Mouse (Mus musculus) CD4-positive naive resting alpha-beta T cell, adult 76 days (primary cell): ENCODE results near the gene Slc7a1. TPM values are rescaled to one million over a fixed set of nuclear protein-coding genes. Genes with fewer than 3 reads are reported as not detected.

ENCODE experiments used
- total RNA-seq: library from RNA; stranded (reverse); gene quantifications from one replicate; pipeline ENCODE4 v1.2.4, GENCODE M21; 2023

Slc7a1 gene
- 131 TPM for total RNA-seq

GRCm38 (mm10) chr5:148399660-148400443 is at the start of gene Slc7a1:
TSS of gene Slc7a1 (minus strand) at chr5:148399904.

Other genes with a start within 250 kb of the Slc7a1 start
- gene Ubl3, start 152.9 kb upstream of the Slc7a1 start, total RNA-seq = 104 TPM